Mouse (Mus musculus) frontal cortex, postnatal 25 days (tissue): ENCODE results near the gene Slc9a1.

Experiments used
- DNase-seq, 2 experiments: peaks; one replicate each; pipeline ENCODE4 v3.0.0; 2022; ENCODE audit warnings: low spot score in 2 of 2

Slc9a1 gene

GRCm38 (mm10) chr4:133374011-133374410 is 4.5 kb downstream of the Slc9a1 start:
- DNase-seq: no peak

GRCm38 (mm10) chr4:133375812-133376577 is 6.5 kb downstream of the Slc9a1 start:
- no peak for DNase-seq

GRCm38 (mm10) chr4:133378236-133379045 is 8.9 kb downstream of the Slc9a1 start:
- no peak for DNase-seq

GRCm38 (mm10) chr4:133379046-133379347 is 9.5 kb downstream of the Slc9a1 start:
- DNase-seq: no peak

GRCm38 (mm10) chr4:133379861-133380260 is 10.4 kb downstream of the Slc9a1 start:
- no peak for DNase-seq

GRCm38 (mm10) chr4:133380532-133380931 is 11.0 kb downstream of the Slc9a1 start:
- DNase-seq: no peak

GRCm38 (mm10) chr4:133381141-133381540 is 11.6 kb downstream of the Slc9a1 start:
- no peak for DNase-seq

- no peak for DNase-seq
Observed at GRCm38 (mm10) chr4:133386061-133386797, 16.7 kb downstream of the Slc9a1 start.

GRCm38 (mm10) chr4:133387053-133387452 is 17.5 kb downstream of the Slc9a1 start:
- no peak for DNase-seq

- no peak for DNase-seq
Observed at GRCm38 (mm10) chr4:133388781-133389552, 19.5 kb downstream of the Slc9a1 start.

GRCm38 (mm10) chr4:133390042-133390441 is 20.5 kb downstream of the Slc9a1 start:
- no peak for DNase-seq

GRCm38 (mm10) chr4:133390585-133390984 is 21.1 kb downstream of the Slc9a1 start:
- DNase-seq: no peak

GRCm38 (mm10) chr4:133391185-133392040 is 21.9 kb downstream of the Slc9a1 start:
- DNase-seq: no peak

- no peak for DNase-seq
Observed at GRCm38 (mm10) chr4:133394981-133395573, 25.6 kb downstream of the Slc9a1 start.

- no peak for DNase-seq
Observed at GRCm38 (mm10) chr4:133396079-133396478, 26.6 kb downstream of the Slc9a1 start.

- no peak for DNase-seq
Observed at GRCm38 (mm10) chr4:133397299-133397698, 27.8 kb downstream of the Slc9a1 start.

- no peak for DNase-seq
Observed at GRCm38 (mm10) chr4:133397961-133398360, 28.5 kb downstream of the Slc9a1 start.

GRCm38 (mm10) chr4:133398619-133399018 is 29.1 kb downstream of the Slc9a1 start:
- DNase-seq: no peak

GRCm38 (mm10) chr4:133399509-133399908 is 30.0 kb downstream of the Slc9a1 start:
- no peak for DNase-seq

GRCm38 (mm10) chr4:133400098-133400497 is 30.6 kb downstream of the Slc9a1 start:
- no peak for DNase-seq
